Mouse (Mus musculus) neural tube, embryonic 13.5 days (tissue): ENCODE results near the gene Ano6. TPM values are rescaled to one million over a fixed set of nuclear protein-coding genes. Genes with fewer than 3 reads are reported as not detected.
A peak's percentile ranks its signal among the peaks of the same experiment; 100 is the strongest.

ENCODE experiments used
- ATAC-seq: fragments of 200-750 bp; cut with Nextera tagmentation; 2 replicates; pipeline ENCODE4 v1.8.0; 2017; ENCODE audit warnings: low read depth, mild to moderate bottlenecking, moderate TSS enrichment, moderate library complexity
- H3K27ac ChIP-seq: fragments of 300-500 bp; sonication (generic); replicated peaks from 2 replicates; pipeline ENCODE4 v1.5.1; 2015; ENCODE audit warnings: moderate library complexity, mild to moderate bottlenecking, inconsistent platforms
- H3K27me3 ChIP-seq: fragments of 300-500 bp; sonication (generic); 2 replicates; pipeline ENCODE4 v1.6.1; 2015; ENCODE audit warnings: mild to moderate bottlenecking, inconsistent platforms
- H3K36me3 ChIP-seq: fragments of 300-500 bp; sonication (generic); 2 replicates; pipeline ENCODE4 v1.6.1; 2015; ENCODE audit warnings: mild to moderate bottlenecking, inconsistent platforms
- H3K4me1 ChIP-seq: fragments of 300-500 bp; sonication (generic); replicated peaks from 2 replicates; pipeline ENCODE4 v1.6.1; 2015; ENCODE audit warnings: inconsistent platforms
- H3K4me2 ChIP-seq: fragments of 300-500 bp; sonication (generic); 2 replicates; pipeline ENCODE4 v1.6.1; 2015; ENCODE audit warnings: inconsistent platforms, mild to moderate bottlenecking, moderate library complexity
- H3K4me3 ChIP-seq: fragments of 300-500 bp; sonication (generic); 2 replicates; pipeline ENCODE4 v1.5.1; 2015; ENCODE audit warnings: mild to moderate bottlenecking, inconsistent platforms
- H3K9ac ChIP-seq: fragments of 300-500 bp; sonication (generic); 2 replicates; pipeline ENCODE4 v1.6.1; 2015; ENCODE audit warnings: moderate library complexity, mild to moderate bottlenecking, inconsistent platforms
- H3K9me3 ChIP-seq: fragments of 300-500 bp; sonication (generic); 2 replicates; pipeline ENCODE4 v1.6.1; 2016; ENCODE audit warnings: inconsistent platforms
- WGBS: fragments of 180-500 bp; shearing (Covaris S2); methylation state at CpG from one replicate; pipeline ENCODE4 v1.1.7; 2015; 5-methylcytosine and 5-hydroxymethylcytosine counted together
- polyA plus RNA-seq: library from polyadenylated mRNA; unstranded; fragments of >200 nt; fragmentation: Nextera tagmentation; extraction: Ambion mirVana; gene quantifications from 2 replicates; pipeline ENCODE4 v1.2.1, GENCODE M21; 2015

Gene Ano6
- polyA plus RNA-seq, 1 experiment from 2014 or later, result 30.2 TPM

DNA sequence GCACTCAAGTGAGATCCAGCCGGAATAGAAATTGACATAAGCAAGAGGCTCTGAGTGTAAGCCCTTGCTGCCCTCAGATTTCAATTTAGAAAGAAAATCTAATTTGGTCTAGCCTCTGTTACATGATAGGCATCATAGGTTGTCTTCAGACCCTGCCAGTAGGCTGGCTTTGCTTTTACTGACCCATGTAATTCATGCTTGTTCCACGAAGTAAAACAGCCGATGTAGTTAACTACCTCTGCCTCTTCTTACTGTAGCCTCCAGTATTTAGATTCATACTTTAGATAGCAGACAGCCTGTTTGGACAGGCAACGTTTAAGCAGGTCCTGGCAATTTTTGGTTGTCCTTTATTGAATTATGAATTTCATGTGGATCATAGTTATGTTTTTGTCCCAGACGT is 1.2 kb downstream of the Ano6 start:
- Histone ChIP-seq H3K27ac (no peak overlapping the region), H3K4me3 (peak overlapping the region; percentile 83), H3K27me3 (no peaks in the 10 kb centered on the region), H3K4me2 (peak overlapping the region; percentile 77), H3K9me3 (no peaks in the 10 kb centered on the region), H3K9ac (peak overlapping the region; percentile 93), H3K4me1 (peaks cover 58% of the 10 kb centered on the region), H3K36me3 (no peaks in the 10 kb centered on the region)
- ATAC-seq, result no peak
- WGBS, result 64% methylated on average over 5 of the region's 5 CpGs

DNA sequence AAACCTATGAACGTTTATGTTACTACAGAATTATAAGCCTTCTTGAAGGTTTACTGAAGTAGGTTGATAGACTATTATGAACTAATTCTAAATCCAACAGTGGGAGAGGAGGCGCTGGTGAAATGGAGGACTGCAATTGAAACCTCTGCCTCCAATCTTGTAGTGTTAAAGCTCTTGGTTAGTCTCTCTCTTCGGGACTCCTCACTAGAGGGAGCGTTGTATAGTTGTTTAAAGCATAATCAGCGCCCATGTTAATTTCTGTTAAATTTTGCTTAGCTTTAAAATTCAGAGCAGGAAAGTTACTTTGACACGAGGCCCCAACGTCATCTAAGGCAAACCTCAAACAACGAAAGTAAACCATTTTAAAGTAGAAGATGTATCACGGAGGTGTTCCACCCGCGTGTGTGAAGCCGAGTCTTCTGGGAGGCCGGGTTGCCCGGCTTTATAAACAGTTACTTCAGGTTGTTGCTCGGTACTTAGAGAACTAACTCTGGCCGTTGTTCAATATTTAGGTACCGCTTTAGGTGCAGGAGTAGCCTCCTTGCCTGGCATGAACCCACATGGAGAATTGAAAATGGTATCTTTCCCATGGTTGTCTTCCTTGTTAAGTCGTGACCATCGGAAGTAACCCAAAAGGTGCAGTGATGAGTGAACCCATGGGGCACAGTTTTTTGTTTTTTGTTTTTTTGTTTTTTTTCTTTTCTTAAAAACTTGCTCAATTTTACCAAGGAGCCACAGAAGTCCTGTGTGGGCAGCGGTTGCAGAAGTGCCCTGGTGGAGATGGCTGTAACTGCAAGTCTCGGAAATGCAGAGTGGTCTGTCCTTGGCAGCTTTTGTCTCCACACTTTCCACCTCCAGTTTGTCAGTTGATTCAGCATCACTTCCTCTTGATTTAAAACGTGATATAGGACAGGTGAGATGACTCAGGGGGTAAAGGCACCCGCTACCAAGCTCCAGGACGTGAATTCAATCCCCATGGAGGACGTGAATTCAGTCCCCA is 1.9 kb downstream of the Ano6 start:
- no peak for ATAC-seq
- no peaks in the 10 kb centered on the region for H3K9me3 ChIP-seq
- H3K4me2 ChIP-seq, result peak overlapping the region; percentile 77
- peak overlapping the region; percentile 93; the same call in 1 of the 2 replicates for H3K9ac ChIP-seq
- H3K36me3 ChIP-seq, result no peaks in the 10 kb centered on the region
- H3K27me3 ChIP-seq, result no peaks in the 10 kb centered on the region
- peaks cover 58% of the 10 kb centered on the region for H3K4me1 ChIP-seq
- H3K27ac ChIP-seq, result no peak overlapping the region
- WGBS, result 81% methylated on average over 25 of the region's 25 CpGs
- H3K4me3 ChIP-seq, result peak overlapping the region; percentile 83

DNA sequence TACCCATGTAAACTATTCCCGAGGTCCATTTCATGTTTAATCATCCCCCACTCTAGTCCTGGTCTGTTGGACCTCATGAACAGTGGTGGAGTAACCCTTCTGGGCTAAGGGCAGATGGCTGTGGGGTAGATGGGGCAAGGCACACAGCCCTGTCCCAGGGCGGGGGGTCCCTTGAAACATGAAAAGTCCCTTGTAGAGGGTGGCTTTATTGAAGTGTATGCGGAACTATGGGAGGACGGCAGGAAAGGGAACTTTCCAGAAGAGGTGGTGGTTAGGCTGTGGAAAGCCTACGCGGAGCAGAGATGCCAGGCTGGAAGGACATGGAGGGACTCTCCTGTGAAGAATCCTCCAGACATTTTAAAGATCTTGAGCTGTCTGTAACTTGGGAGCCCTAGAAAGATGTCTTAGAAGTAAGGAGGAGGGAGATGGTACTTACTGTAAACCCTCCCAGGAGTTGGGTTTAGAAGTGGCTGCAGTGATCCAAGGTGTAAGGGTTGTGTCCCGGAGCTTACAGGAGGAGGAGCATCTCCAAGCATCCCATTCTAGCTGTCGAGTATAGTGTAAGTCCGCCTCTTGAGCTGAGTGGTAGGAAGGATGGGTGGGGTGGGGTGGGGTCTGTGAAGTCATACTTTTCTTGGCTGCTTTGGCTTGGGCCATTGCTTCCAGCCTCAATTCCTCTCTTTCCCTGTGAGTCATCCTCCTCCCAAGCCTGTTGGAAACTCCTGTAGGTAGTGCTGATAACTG is 3.3 kb downstream of the Ano6 start:
- ATAC-seq, result no peak
- Histone ChIP-seq H3K4me2 (no peak overlapping the region), H3K4me1 (peaks cover 58% of the 10 kb centered on the region), H3K27ac (no peak overlapping the region), H3K9ac (no peak overlapping the region), H3K4me3 (no peak overlapping the region), H3K9me3 (no peaks in the 10 kb centered on the region), H3K36me3 (no peaks in the 10 kb centered on the region), H3K27me3 (no peaks in the 10 kb centered on the region)
- WGBS, result 91% methylated on average over 9 of the region's 9 CpGs

DNA sequence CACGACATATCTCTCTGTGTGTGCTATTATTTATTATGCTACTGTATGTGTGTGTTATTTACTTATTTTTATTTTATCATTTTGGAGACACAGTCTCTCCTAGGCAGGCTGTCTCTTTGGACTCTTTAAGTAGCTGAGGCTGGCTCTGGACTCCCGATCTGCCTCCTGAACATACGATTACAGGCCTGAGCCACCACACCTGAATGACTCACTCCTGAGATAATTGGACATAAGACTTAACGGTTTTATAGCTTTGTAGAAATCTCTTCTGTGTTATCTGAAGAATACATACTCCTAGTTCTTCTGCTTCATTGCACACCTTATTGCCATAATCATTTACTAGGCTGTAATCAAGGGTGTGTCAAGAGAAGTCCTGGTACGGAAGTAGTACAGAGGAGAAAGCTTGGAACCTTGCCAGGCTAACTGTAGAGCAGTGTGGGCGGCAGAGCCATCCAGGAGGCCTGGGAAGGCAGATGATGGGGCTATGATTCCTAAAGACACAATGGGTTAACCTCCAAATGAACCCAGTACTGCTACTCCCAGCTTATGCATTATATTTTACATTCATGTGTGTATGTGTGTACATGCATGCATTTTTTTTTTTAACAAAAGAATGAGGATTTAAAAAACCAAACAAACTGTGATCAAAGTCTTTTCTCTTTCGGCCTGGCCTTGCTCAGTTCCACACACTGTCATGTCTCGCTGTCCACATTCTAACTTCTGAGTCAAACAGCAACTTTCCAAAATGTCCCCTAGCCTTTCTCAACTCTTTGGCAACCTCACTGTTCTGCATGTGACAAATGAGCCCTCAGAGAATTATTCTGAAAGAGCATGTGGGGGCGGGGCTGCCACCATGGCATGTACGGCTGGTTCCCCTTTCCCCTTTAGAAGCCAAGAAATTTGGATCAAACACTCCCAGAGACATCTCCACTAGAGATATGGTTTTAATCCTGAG is 4.2 kb downstream of the Ano6 start:
- Histone ChIP-seq H3K27me3 (no peaks in the 10 kb centered on the region), H3K36me3 (no peaks in the 10 kb centered on the region), H3K9me3 (no peaks in the 10 kb centered on the region), H3K4me2 (no peak overlapping the region), H3K9ac (no peak overlapping the region), H3K27ac (no peak overlapping the region), H3K4me3 (no peak overlapping the region), H3K4me1 (peaks cover 53% of the 10 kb centered on the region)
- no peak for ATAC-seq
- 60% methylated on average over 10 of the region's 10 CpGs for WGBS

DNA sequence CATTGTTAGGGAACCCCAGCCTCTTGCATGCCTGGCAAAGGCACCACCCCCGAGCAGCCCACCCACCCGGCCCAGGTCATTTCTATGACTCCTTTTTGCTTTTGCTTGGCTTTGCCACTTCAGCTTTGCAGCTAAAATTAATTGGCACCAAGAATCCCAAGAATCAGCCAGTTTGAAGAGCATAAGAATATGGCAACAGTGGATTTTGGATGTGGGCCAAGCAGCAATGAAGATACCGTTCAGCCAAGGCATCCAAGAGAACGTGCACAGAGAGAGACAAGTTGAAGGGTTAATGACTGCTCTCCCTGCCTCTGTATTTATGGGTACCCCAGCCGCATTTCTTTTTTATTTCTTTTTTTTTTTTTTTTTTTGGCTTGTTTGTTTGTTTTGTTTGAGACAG is 5.4 kb downstream of the Ano6 start:
- 75% methylated on average over 5 of the region's 5 CpGs for WGBS
- Histone ChIP-seq H3K4me2 (no peak overlapping the region), H3K4me1 (peaks cover 48% of the 10 kb centered on the region), H3K27ac (no peak overlapping the region), H3K4me3 (no peak overlapping the region), H3K9ac (no peak overlapping the region), H3K27me3 (no peaks in the 10 kb centered on the region), H3K9me3 (no peaks in the 10 kb centered on the region), H3K36me3 (no peaks in the 10 kb centered on the region)
- ATAC-seq, result no peak

DNA sequence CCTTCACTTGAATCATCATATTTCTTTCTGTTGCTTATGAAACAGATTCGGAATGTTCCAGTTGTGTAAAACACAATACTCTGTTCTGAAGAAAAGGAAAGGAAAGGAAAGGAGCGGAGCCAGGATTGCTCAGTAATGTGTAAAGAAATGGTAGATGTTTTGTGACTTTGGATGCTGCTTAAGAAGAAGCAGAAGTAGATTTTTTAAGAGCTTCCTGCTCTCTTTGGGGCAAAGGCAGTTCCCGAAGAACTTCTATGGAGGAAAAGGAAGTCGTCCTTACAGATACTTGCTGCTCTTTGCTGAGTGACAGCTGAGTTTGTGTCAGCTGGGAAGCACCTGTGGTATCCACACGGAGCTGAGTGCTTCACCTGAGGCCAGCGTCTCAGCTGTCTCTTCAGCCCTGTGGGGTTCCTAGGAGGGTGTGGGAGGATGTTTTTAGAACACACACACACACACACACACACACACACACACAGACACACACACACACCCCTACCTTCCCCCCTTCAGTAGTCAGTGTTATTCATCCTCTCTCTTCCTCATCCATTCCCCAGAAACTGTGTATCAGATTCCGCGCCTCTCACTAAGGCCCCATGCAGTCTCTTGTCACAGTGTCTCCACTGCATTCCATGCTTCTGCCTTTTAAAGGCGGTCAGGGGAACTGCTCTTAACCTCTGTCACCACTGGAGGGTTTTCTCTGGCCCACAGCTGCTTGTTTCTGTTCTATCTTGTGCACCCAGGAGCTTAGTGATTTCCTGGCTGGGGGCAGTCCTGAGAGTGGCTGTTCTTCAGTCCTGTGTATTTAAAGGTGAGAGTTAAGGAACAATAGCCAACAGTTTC is 6.7 kb downstream of the Ano6 start:
- H3K4me3 ChIP-seq, result no peak overlapping the region
- H3K36me3 ChIP-seq, result no peaks in the 10 kb centered on the region
- H3K4me2 ChIP-seq, result no peak overlapping the region
- H3K4me1 ChIP-seq, result peaks cover 48% of the 10 kb centered on the region
- H3K27ac ChIP-seq, result no peak overlapping the region
- 76% methylated on average over 9 of the region's 9 CpGs for WGBS
- ATAC-seq, result no peak
- no peaks in the 10 kb centered on the region for H3K27me3 ChIP-seq
- no peaks in the 10 kb centered on the region for H3K9me3 ChIP-seq
- H3K9ac ChIP-seq, result no peak overlapping the region

DNA sequence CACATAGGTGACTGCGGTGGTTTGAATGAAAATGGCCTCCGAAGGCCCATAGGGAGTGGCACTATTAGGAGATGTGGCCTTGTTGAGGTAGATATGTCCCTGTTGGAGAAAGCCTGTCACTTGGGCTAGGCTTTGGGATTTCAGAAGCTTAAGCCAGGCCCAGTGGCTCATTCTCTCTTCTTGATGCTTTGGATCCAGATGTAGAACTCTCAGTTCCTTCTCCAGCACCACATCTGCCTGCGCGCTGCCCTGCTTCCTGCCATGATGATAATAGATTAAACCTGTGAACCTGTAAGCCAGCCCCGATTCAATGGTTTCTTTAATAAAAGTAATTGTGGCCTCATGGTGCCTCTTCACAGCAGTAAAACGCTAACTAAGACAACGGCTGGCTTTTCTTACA is 7.6 kb downstream of the Ano6 start:
- Histone ChIP-seq H3K4me1 (peaks cover 48% of the 10 kb centered on the region), H3K4me3 (no peak overlapping the region), H3K27me3 (no peaks in the 10 kb centered on the region), H3K27ac (no peak overlapping the region), H3K9ac (no peak overlapping the region), H3K36me3 (no peaks in the 10 kb centered on the region), H3K9me3 (no peaks in the 10 kb centered on the region), H3K4me2 (no peak overlapping the region)
- 90% methylated on average over 7 of the region's 7 CpGs for WGBS
- ATAC-seq, result no peak

DNA sequence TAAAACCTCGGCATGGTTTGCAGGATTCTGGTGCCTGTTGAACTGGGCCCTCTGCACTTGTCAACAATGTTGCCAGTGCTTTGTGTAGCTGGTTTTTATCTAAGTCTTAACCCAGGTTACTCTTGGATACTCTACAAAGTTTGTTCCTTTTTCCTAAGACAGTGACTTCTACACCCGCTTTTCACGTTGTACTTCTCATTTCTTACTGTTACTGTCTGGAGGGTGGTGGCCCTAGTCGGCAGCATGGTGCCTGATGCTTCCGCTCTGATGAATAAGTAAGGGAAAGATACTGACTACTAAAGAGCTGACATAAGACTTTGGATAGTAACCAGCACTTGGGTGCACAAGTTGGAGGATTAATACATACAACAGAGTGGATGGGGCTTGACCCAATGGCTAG is 9.0 kb downstream of the Ano6 start:
- Histone ChIP-seq H3K4me1 (peaks cover 47% of the 10 kb centered on the region), H3K4me2 (no peak overlapping the region), H3K9me3 (no peaks in the 10 kb centered on the region), H3K27ac (no peak overlapping the region), H3K36me3 (no peaks in the 10 kb centered on the region), H3K27me3 (no peaks in the 10 kb centered on the region), H3K9ac (no peak overlapping the region), H3K4me3 (no peak overlapping the region)
- 93% methylated on average over 5 of the region's 5 CpGs for WGBS
- no peak for ATAC-seq

DNA sequence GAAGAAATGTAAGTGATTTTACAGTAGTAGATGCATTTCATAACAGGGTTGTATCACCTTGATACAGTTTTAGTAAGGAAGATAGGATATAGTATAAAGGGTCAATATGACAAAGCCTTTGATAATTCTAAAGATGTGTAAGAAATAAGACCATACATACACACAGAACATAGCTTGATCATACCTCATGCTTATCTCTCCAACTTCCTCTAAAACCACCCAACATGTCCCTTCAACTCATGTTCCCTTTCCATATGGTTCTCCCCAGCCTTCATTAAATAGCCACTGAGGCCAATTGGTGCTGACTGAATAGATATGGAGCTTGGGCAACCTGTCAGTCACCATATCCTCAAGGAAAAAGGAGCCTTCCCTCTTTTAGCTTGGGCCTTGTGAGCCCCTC is 9.4 kb downstream of the Ano6 start:
- Histone ChIP-seq H3K4me3 (no peak overlapping the region), H3K9ac (no peak overlapping the region), H3K27me3 (no peaks in the 10 kb centered on the region), H3K4me2 (no peak overlapping the region), H3K9me3 (no peaks in the 10 kb centered on the region), H3K4me1 (peaks cover 47% of the 10 kb centered on the region), H3K36me3 (no peaks in the 10 kb centered on the region), H3K27ac (no peak overlapping the region)
- ATAC-seq, result no peak

DNA sequence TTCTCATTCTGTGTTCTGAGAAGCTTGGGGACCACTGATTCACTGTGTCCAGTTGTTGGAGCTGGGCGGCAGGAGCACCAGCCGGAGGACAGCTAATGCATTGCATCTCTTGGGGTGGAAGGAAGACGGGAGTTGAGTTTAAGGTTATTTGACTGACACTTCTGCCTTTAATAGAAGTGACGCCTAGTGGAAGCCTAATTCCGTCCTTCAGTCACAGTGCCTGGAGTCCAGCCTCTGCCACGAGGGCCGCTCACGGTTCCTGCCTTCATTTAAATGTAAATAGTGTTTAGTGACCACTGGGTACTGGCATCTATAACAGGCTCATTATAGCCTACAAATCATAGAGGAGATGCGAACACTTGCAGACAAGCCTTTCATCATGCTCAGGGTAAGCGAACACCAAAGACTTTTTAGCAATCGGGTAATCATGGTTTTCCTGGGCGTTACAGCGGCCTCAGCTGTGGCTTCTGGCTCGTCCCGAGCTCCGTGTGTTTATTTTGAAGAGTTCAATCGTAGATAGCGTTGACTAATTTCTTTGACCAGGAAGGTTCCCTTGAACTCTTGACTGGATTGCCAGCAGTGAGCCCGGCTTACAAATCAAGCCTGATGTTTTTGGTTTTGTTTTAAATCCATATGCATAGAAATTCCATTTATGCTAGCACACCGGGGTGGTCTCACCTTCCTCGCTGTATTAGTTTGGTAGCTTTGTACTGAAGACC is 10.8 kb downstream of the Ano6 start:
- H3K27me3 ChIP-seq, result no peaks in the 10 kb centered on the region
- no peaks in the 10 kb centered on the region for H3K36me3 ChIP-seq
- no peak overlapping the region for H3K4me2 ChIP-seq
- H3K9ac ChIP-seq, result no peak overlapping the region
- no peak for ATAC-seq
- WGBS, result 61% methylated on average over 21 of the region's 21 CpGs
- H3K9me3 ChIP-seq, result no peaks in the 10 kb centered on the region
- H3K4me1 ChIP-seq, result peaks cover 42% of the 10 kb centered on the region
- H3K27ac ChIP-seq, result no peak overlapping the region
- no peak overlapping the region for H3K4me3 ChIP-seq

DNA sequence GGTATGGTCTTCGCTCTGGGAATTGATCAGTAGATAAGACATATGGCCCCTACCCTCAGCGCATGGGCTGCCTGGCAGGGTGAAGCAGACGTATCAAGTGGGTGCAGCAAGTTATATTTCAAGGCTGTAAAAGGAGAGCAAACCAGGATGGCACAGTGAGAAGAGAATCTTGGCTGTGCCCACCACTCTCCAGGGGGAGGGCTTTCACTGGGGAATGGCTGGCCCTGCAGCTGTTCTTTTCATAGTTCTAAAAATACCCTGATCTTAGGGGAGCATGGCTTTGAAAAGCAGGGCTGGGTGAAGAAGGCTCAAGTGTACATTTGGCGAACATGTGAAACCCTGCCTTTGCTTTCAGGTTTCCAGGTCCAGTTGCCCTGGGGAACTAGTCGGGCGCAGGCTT is 11.5 kb downstream of the Ano6 start:
- H3K27ac ChIP-seq, result no peak overlapping the region

More for the DNA sequence above, 11.5 kb downstream of the Ano6 start:
- H3K36me3 ChIP-seq, result no peaks in the 10 kb centered on the region
- H3K27me3 ChIP-seq, result no peaks in the 10 kb centered on the region
- H3K4me2 ChIP-seq, result no peak overlapping the region
- H3K4me1 ChIP-seq, result peaks cover 42% of the 10 kb centered on the region
- 81% methylated on average over 6 of the region's 6 CpGs for WGBS
- H3K9me3 ChIP-seq, result no peaks in the 10 kb centered on the region
- no peak overlapping the region for H3K9ac ChIP-seq
- no peak overlapping the region for H3K4me3 ChIP-seq
- no peak for ATAC-seq
